Mouse (Mus musculus): Measurements from ENCODE around the gene Zcchc13. TPM values are rescaled to one million over a fixed set of nuclear protein-coding genes. Genes with fewer than 3 reads are reported as not detected.

Zcchc13 gene
- not detected in 2 replicates for polyA plus RNA-seq (2012)

GRCm38 (mm10) chrX:103630303-103630702 lies at the start of gene Zcchc13:
Gene Zcchc13 (plus strand): TSS chrX:103630586.

Other genes with a start within 250 kb of the Zcchc13 start
- not detected in 2 replicates for gene Tsx, start 216.1 kb upstream of the Zcchc13 start, polyA plus RNA-seq (2012)
- not detected in 2 replicates for gene Gm26992, start 208.6 kb upstream of the Zcchc13 start, polyA plus RNA-seq (2012)
- gene Slc16a2, start 191.4 kb downstream of the Zcchc13 start, polyA plus RNA-seq (2012) = 0.21 and 0.24 TPM in 2 replicates

Measured in megakaryocyte-erythroid progenitor cell, adult 5 weeks (primary cell).